Mouse (Mus musculus) frontal cortex, adult 2 months (tissue): ENCODE measurements around the gene Bmp2k. TPM values are rescaled to one million over a fixed set of nuclear protein-coding genes. Genes with fewer than 3 reads are reported as not detected.

Experiments used
- polyA plus RNA-seq: library from polyadenylated mRNA; depleted of rRNA; stranded (reverse); fragments of >200 nt; gene quantifications from 2 replicates; pipeline ENCODE4 v1.2.3, GENCODE M21; 2012; rRNA removed

Gene Bmp2k
- polyA plus RNA-seq, 1 experiment, result 7.6 TPM

Other genes with a start within 250 kb of the Bmp2k start
- 18.5 and 25.7 TPM in 2 replicates for gene Anxa3, start 204.3 kb upstream of the Bmp2k start, polyA plus RNA-seq
- gene Paqr3, start 113.9 kb downstream of the Bmp2k start, polyA plus RNA-seq, result 13.5 and 16.2 TPM in 2 replicates